Mouse (Mus musculus): ENCODE results near the gene Cdca4. TPM values are rescaled to one million over a fixed set of nuclear protein-coding genes. Genes with fewer than 3 reads are reported as not detected.

Cdca4 gene
- polyA plus RNA-seq, 1 experiment from 2014 or later: 55.3 TPM

- ATAC-seq (ENCODE audit: low FRiP score): no peak
- Histone ChIP-seq H3K36me3 (peaks cover 77% of the 10 kb centered on the region), H3K4me2 (no peak overlapping the region), H3K27me3 (0 out of 2 replicates have a peak, but pooled peaks cover 3% of the 10 kb centered on the region), H3K4me1 (replicated peaks) (peaks cover 11% of the 10 kb centered on the region), H3K27ac (no peak overlapping the region), H3K9me3 (no peaks in the 10 kb centered on the region), H3K9ac (0 out of 2 replicates have a peak overlapping the region, but pooled peaks have one; percentile 9), H3K4me3 (no peak overlapping the region)
- WGBS: 83% methylated on average over 14 of the region's 14 CpGs
These were observed 14.3 kb downstream of the Cdca4 start for GRCm38 (mm10) chr12:112814682-112815470.

GRCm38 (mm10) chr12:112813370-112813769 lies 15.9 kb downstream of the Cdca4 start:
- 0 out of 2 replicates have a peak, but pooled peaks cover 4% of the 10 kb centered on the region for H3K27me3 ChIP-seq
- peaks cover 63% of the 10 kb centered on the region for H3K36me3 ChIP-seq

GRCm38 (mm10) chr12:112810092-112810885 lies 18.9 kb downstream of the Cdca4 start:
- Histone ChIP-seq H3K27me3 (peaks cover 14% of the 10 kb centered on the region; the same call in 1 of the 2 replicates), H3K4me3 (peak overlapping the region; percentile 71), H3K9ac (peak overlapping the region; percentile 80), H3K27ac (no peak overlapping the region), H3K4me2 (peak overlapping the region; percentile 98), H3K9me3 (no peaks in the 10 kb centered on the region), H3K4me1 (replicated peaks) (peaks cover 27% of the 10 kb centered on the region), H3K36me3 (peaks cover 36% of the 10 kb centered on the region)
- ATAC-seq (ENCODE audit: low FRiP score): no peak
- WGBS: 64% methylated on average over 19 of the region's 19 CpGs

More at GRCm38 (mm10) chr12:112813370-112813769, 15.9 kb downstream of the Cdca4 start:
- H3K27ac ChIP-seq: no peak overlapping the region
- no peaks in the 10 kb centered on the region for H3K9me3 ChIP-seq
- H3K9ac ChIP-seq: no peak overlapping the region
- no peak overlapping the region for H3K4me3 ChIP-seq
- 85% methylated on average over 7 of the region's 7 CpGs for WGBS
- ATAC-seq (ENCODE audit: low FRiP score): no peak
- peaks cover 20% of the 10 kb centered on the region for H3K4me1 ChIP-seq (replicated peaks)
- no peak overlapping the region for H3K4me2 ChIP-seq

- WGBS: 21% methylated on average over 8 of the region's 8 CpGs
- H3K9me3 ChIP-seq: no peaks in the 10 kb centered on the region
- peaks cover 21% of the 10 kb centered on the region; the same call in 1 of the 2 replicates for H3K27me3 ChIP-seq
- ATAC-seq (ENCODE audit: low FRiP score): no peak
- H3K36me3 ChIP-seq: peaks cover 30% of the 10 kb centered on the region
- peak overlapping the region; percentile 80 for H3K9ac ChIP-seq
- peak overlapping the region; percentile 98 for H3K4me2 ChIP-seq
- peak overlapping the region; percentile 83 for H3K27ac ChIP-seq
- H3K4me1 ChIP-seq (replicated peaks): peaks cover 27% of the 10 kb centered on the region
- peak overlapping the region; percentile 71 for H3K4me3 ChIP-seq
These were observed 19.6 kb downstream of the Cdca4 start for GRCm38 (mm10) chr12:112809641-112810040.

- H3K4me1 ChIP-seq (replicated peaks): peaks cover 32% of the 10 kb centered on the region
- peak; percentile 94 for ATAC-seq (ENCODE audit: low FRiP score)
- WGBS: 2% methylated on average over 59 of the region's 64 CpGs
- H3K4me2 ChIP-seq: peak within 1 kb of the TSS; percentile 98
- no peaks in the 10 kb centered on the region for H3K9me3 ChIP-seq
- H3K9ac ChIP-seq: peak within 1 kb of the TSS; percentile 80
- H3K4me3 ChIP-seq: peak within 1 kb of the TSS; percentile 71
- H3K36me3 ChIP-seq: peaks cover 23% of the 10 kb centered on the region
- peak within 1 kb of the TSS; percentile 83 for H3K27ac ChIP-seq
- H3K27me3 ChIP-seq: peaks cover 27% of the 10 kb centered on the region; the same call in 1 of the 2 replicates
These were observed 20.4 kb downstream of the Cdca4 start, which contains the start of gene Clba1 for GRCm38 (mm10) chr12:112808587-112809364. TSS of gene Clba1 (plus strand) at chr12:112808937.

- peak overlapping the region; percentile 71 for H3K4me3 ChIP-seq
- peak overlapping the region; percentile 98 for H3K4me2 ChIP-seq
- H3K36me3 ChIP-seq: peaks cover 17% of the 10 kb centered on the region
- H3K9me3 ChIP-seq: no peaks in the 10 kb centered on the region
- 64% methylated on average over 5 of the region's 5 CpGs for WGBS
- H3K27ac ChIP-seq: peak overlapping the region; percentile 83
- ATAC-seq (ENCODE audit: low FRiP score): peak; percentile 29
- H3K9ac ChIP-seq: peak overlapping the region; percentile 75
- H3K4me1 ChIP-seq (replicated peaks): peaks cover 32% of the 10 kb centered on the region
- peaks cover 33% of the 10 kb centered on the region; the same call in 1 of the 2 replicates for H3K27me3 ChIP-seq
These were observed 21.0 kb downstream of the Cdca4 start for GRCm38 (mm10) chr12:112808212-112808586.

- Histone ChIP-seq H3K27me3 (peaks cover 36% of the 10 kb centered on the region; the same call in 1 of the 2 replicates), H3K27ac (peak overlapping the region; percentile 83; the same call in 1 of the 2 replicates), H3K36me3 (peaks cover 13% of the 10 kb centered on the region), H3K9me3 (no peaks in the 10 kb centered on the region), H3K4me1 (replicated peaks) (peaks cover 32% of the 10 kb centered on the region), H3K4me3 (peak overlapping the region; percentile 71; the same call in 1 of the 2 replicates), H3K9ac (peak overlapping the region; percentile 75), H3K4me2 (peak overlapping the region; percentile 98; the same call in 1 of the 2 replicates)
- WGBS: 87% methylated on average over 4 of the region's 4 CpGs
- ATAC-seq (ENCODE audit: low FRiP score): no peak
These were observed 21.4 kb downstream of the Cdca4 start for GRCm38 (mm10) chr12:112807796-112808195.

- no peaks in the 10 kb centered on the region for H3K9me3 ChIP-seq
- H3K27ac ChIP-seq: no peak overlapping the region
- H3K27me3 ChIP-seq: peaks cover 49% of the 10 kb centered on the region
- H3K4me3 ChIP-seq: no peak overlapping the region
- no peaks in the 10 kb centered on the region for H3K36me3 ChIP-seq
- no peak overlapping the region for H3K4me2 ChIP-seq
- no peak for ATAC-seq (ENCODE audit: low FRiP score)
- H3K9ac ChIP-seq: 0 out of 2 replicates have a peak overlapping the region, but pooled peaks have one; percentile 13
- peaks cover 40% of the 10 kb centered on the region for H3K4me1 ChIP-seq (replicated peaks)
- 78% methylated on average over 6 of the region's 6 CpGs for WGBS
These were observed 23.2 kb downstream of the Cdca4 start for GRCm38 (mm10) chr12:112806044-112806443.

GRCm38 (mm10) chr12:112804046-112804445 lies 25.2 kb downstream of the Cdca4 start:
- Histone ChIP-seq H3K9ac (peak overlapping the region; percentile 43), H3K9me3 (no peaks in the 10 kb centered on the region), H3K4me3 (no peak overlapping the region), H3K27ac (no peak overlapping the region), H3K36me3 (no peaks in the 10 kb centered on the region), H3K27me3 (peaks cover 64% of the 10 kb centered on the region), H3K4me2 (no peak overlapping the region), H3K4me1 (replicated peaks) (peaks cover 21% of the 10 kb centered on the region)
- no peak for ATAC-seq (ENCODE audit: low FRiP score)
- 45% methylated on average over 13 of the region's 13 CpGs for WGBS

- H3K27me3 ChIP-seq: peaks cover 69% of the 10 kb centered on the region
- H3K4me1 ChIP-seq (replicated peaks): peaks cover 19% of the 10 kb centered on the region
- peak overlapping the region; percentile 100 for H3K4me2 ChIP-seq
- no peak overlapping the region for H3K9ac ChIP-seq
- H3K27ac ChIP-seq: no peak overlapping the region
- no peak for ATAC-seq (ENCODE audit: low FRiP score)
- 27% methylated on average over 3 of the region's 3 CpGs for WGBS
- H3K9me3 ChIP-seq: no peaks in the 10 kb centered on the region
- no peaks in the 10 kb centered on the region for H3K36me3 ChIP-seq
- H3K4me3 ChIP-seq: peak overlapping the region; percentile 65; the same call in 1 of the 2 replicates
These were observed 26.3 kb downstream of the Cdca4 start for GRCm38 (mm10) chr12:112802917-112803316.
